Mouse (Mus musculus) heart, adult 11 months (tissue): ENCODE data around the gene Nuak1.

Experiments
- DNase-seq: peaks from one replicate; pipeline ENCODE4 v3.0.0; 2022

Gene Nuak1

GRCm38 (mm10) chr10:84324018-84324417 is 116.4 kb downstream of the Nuak1 start:
- no peak for DNase-seq
